Mouse (Mus musculus): Measurements from ENCODE around the gene Gm9780. TPM values are rescaled to one million over a fixed set of nuclear protein-coding genes. Genes with fewer than 3 reads are reported as not detected.

Gene Gm9780
- polyA plus RNA-seq (2012; rRNA removed; ENCODE audit: low replicate concordance): 259 and 584 TPM in 2 replicates

GRCm38 (mm10) chr14:26042611-26043010 is at the start of gene Gm9780:
TSS of gene Gm9780 (minus strand) at chr14:26042711.

GRCm38 (mm10) chr14:26081997-26082396 is 39.5 kb upstream of the Gm9780 start, which contains the start of gene Cphx3:
TSS of gene Cphx3 (plus strand) at chr14:26082297.

GRCm38 (mm10) chr14:26081216-26081615 is 38.7 kb upstream of the Gm9780 start, which contains the start of gene Cphx2:
TSS of gene Cphx2 (plus strand) at chr14:26081516.

GRCm38 (mm10) chr14:26067325-26067633 is 24.8 kb upstream of the Gm9780 start, which contains the start of gene Tmem254c:
TSS of gene Tmem254c (minus strand) at chr14:26067355.

GRCm38 (mm10) chr14:25978371-25979241 is 63.9 kb downstream of the Gm9780 start, which contains the start of gene Duxbl1:
TSS of gene Duxbl1 (plus strand) at chr14:25978577.

Other genes with a start within 250 kb of the Gm9780 start
- gene Anxa11, start 200.6 kb downstream of the Gm9780 start, polyA plus RNA-seq (2012; rRNA removed; ENCODE audit: low replicate concordance): 70.0 and 89.4 TPM in 2 replicates
- gene Plac9a, start 139.6 kb downstream of the Gm9780 start, polyA plus RNA-seq (2012; rRNA removed; ENCODE audit: low replicate concordance): 3.0 and 4.8 TPM in 2 replicates
- gene Tmem254a, start 115.0 kb downstream of the Gm9780 start, polyA plus RNA-seq (2012; rRNA removed; ENCODE audit: low replicate concordance): 4.3 and 11.9 TPM in 2 replicates
- gene Cphx1, start 104.4 kb downstream of the Gm9780 start, polyA plus RNA-seq (2012; rRNA removed; ENCODE audit: low replicate concordance): not detected in 2 replicates
- 0.63 and 1.7 TPM in 2 replicates for gene Duxbl1, start 64.1 kb downstream of the Gm9780 start, polyA plus RNA-seq (2012; rRNA removed; ENCODE audit: low replicate concordance)
- 34.8 and 36.1 TPM in 2 replicates for gene Tmem254c, start 24.6 kb upstream of the Gm9780 start, polyA plus RNA-seq (2012; rRNA removed; ENCODE audit: low replicate concordance)
- not detected in 2 replicates for gene Cphx2, start 38.8 kb upstream of the Gm9780 start, polyA plus RNA-seq (2012; rRNA removed; ENCODE audit: low replicate concordance)
- gene Cphx3, start 39.6 kb upstream of the Gm9780 start, polyA plus RNA-seq (2012; rRNA removed; ENCODE audit: low replicate concordance): not detected in 2 replicates
- 0.56 and 0.95 TPM in 2 replicates for gene Duxbl2, start 75.6 kb upstream of the Gm9780 start, polyA plus RNA-seq (2012; rRNA removed; ENCODE audit: low replicate concordance)
- 67.8 and 108 TPM in 2 replicates for gene Plac9b, start 139.8 kb upstream of the Gm9780 start, polyA plus RNA-seq (2012; rRNA removed; ENCODE audit: low replicate concordance)
- gene Tmem254b, start 164.3 kb upstream of the Gm9780 start, polyA plus RNA-seq (2012; rRNA removed; ENCODE audit: low replicate concordance): 24.1 and 31.0 TPM in 2 replicates
- 0.30 and 0.56 TPM in 2 replicates for gene Duxbl3, start 215.3 kb upstream of the Gm9780 start, polyA plus RNA-seq (2012; rRNA removed; ENCODE audit: low replicate concordance)